ENCODE assay signal across 8 mouse cellular contexts in the genomic region with DNA sequence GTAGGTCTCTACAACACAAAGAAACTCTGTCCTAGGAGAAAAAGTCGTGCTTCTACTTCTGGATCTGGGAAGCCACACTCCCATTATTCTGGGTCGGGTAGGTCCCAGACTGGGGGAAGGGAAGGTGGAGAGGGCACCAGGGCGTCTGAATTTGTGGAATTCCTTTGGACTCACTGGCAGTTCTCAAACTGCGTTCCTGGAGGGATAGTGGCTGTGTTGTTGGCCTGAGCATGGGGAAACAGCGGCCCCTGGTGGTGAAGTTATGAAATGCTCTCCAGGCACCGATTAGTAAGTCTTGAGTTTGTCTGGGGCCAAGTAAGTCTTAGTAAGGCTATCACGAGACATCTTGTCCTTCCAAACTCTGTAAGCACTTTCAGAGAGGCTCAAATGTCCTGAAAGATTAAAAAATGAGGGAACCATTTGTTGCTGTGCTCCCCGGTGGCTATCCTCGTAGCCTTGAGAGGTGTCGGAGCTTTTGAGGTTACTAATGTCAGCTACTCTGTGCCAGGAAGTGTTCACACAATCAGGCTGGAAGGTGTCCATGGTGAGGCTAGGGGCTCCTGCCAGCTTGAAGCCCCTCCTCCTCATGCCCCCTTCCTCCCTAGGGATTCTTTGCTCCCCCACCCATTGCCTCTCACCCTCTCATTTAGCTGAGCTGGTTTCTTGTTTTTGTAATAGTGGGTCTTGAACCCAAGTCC. TPM values are rescaled to one million over a fixed set of nuclear protein-coding genes. Genes with fewer than 3 reads are reported as not detected.
DNase-seq lines count a peak whose midpoint lies in the region; ATAC-seq and TF ChIP-seq lines count a peak whose summit lies in the region.

No protein-coding gene starts in this region.

- 11% methylated on average over 10 of the region's 10 CpGs for WGBS in embryonic facial prominence, embryonic 10.5 days
- WGBS in limb, embryonic 11.5 days, result 11% methylated on average over 10 of the region's 10 CpGs
- WGBS in midbrain, postnatal 0 days, result 8% methylated on average over 10 of the region's 10 CpGs
- WGBS in spleen, adult 2 months, result 11% methylated on average over 10 of the region's 10 CpGs

- H3K4me1 ChIP-seq in embryonic facial prominence, embryonic 10.5 days, result peaks cover 31% of the 10 kb centered on the region
- peaks cover 4% of the 10 kb centered on the region; the same call in 1 of the 2 replicates for H3K4me1 ChIP-seq in limb, embryonic 11.5 days (ENCODE audit: control insufficient read depth, insufficient read depth, low read length)
- H3K4me1 ChIP-seq in midbrain, postnatal 0 days (ENCODE audit: insufficient read depth, low read length), result no peaks in the 10 kb centered on the region
- H3K4me1 ChIP-seq in spleen, adult 2 months (ENCODE audit: control insufficient read depth, insufficient read depth, insufficient read length), result no peaks in the 10 kb centered on the region

- no peak overlapping the region for H3K4me2 ChIP-seq in limb, embryonic 11.5 days (ENCODE audit: low read depth, severe bottlenecking)
- H3K4me2 ChIP-seq in midbrain, postnatal 0 days (ENCODE audit: low read depth, low read length, poor library complexity, severe bottlenecking), result no peak overlapping the region

- no peaks in the 10 kb centered on the region for H3K36me3 ChIP-seq in embryonic facial prominence, embryonic 10.5 days (replicated peaks)
- no peaks in the 10 kb centered on the region for H3K36me3 ChIP-seq in limb, embryonic 11.5 days (ENCODE audit: control insufficient read depth, insufficient read depth, low read length)
- no peaks in the 10 kb centered on the region for H3K36me3 ChIP-seq in midbrain, postnatal 0 days (ENCODE audit: insufficient read depth, low read length)
- H3K36me3 ChIP-seq in spleen, adult 2 months (ENCODE audit: control insufficient read depth, insufficient read depth, low read length), result no peaks in the 10 kb centered on the region

- H3K27me3 ChIP-seq in embryonic facial prominence, embryonic 10.5 days (replicated peaks; ENCODE audit: low read depth, poor library complexity, severe bottlenecking), result no peaks in the 10 kb centered on the region
- no peaks in the 10 kb centered on the region for H3K27me3 ChIP-seq in limb, embryonic 11.5 days (ENCODE audit: control insufficient read depth, insufficient read depth, low read length)
- no peaks in the 10 kb centered on the region for H3K27me3 ChIP-seq in midbrain, postnatal 0 days (ENCODE audit: insufficient read depth, low read length)
- H3K27me3 ChIP-seq in spleen, adult 2 months (ENCODE audit: control insufficient read depth, insufficient read depth, low read length), result no peaks in the 10 kb centered on the region

- DNase-seq in 3T3-L1 (ENCODE audit: low read depth, low spot score), result peak; percentile 96
- peak; percentile 94 for DNase-seq in adrenal gland, postnatal 14 days
- peak; percentile 94 for DNase-seq in embryonic facial prominence, embryonic 10.5 days (ENCODE audit: low spot score)
- peak; percentile 93 for DNase-seq in kidney, adult 18-20 months
- DNase-seq in limb, embryonic 11.5 days (ENCODE audit: low spot score), result peak; percentile 98
- peak; percentile 90 for DNase-seq in midbrain, postnatal 0 days (ENCODE audit: low spot score)
- DNase-seq in spleen, adult 2 months (ENCODE audit: low read depth in 1 of 2, low spot score in 2 of 2), result peak; percentile 23 to 66

- no peak overlapping the region for H3K9ac ChIP-seq in limb, embryonic 11.5 days (ENCODE audit: low read length)
- H3K9ac ChIP-seq in midbrain, postnatal 0 days (replicated peaks; ENCODE audit: low read length, poor library complexity, severe bottlenecking), result no peak overlapping the region

- no peak for TF ChIP-seq POLR2A in spleen, adult 2 months (IDR thresholded peaks at IDR 0.05; ENCODE audit: low read depth, low read length)

- peak; percentile 99 for TF ChIP-seq CTCF in midbrain, postnatal 0 days (IDR thresholded peaks at IDR 0.05)
- TF ChIP-seq CTCF in spleen, adult 2 months (IDR thresholded peaks at IDR 0.05; ENCODE audit: extremely low read depth, insufficient read depth, insufficient read length, insufficient replicate concordance), result peak; percentile 75; the same call in 1 of the 2 replicates

- peak overlapping the region; percentile 58 for H3K27ac ChIP-seq in embryonic facial prominence, embryonic 10.5 days (replicated peaks)
- H3K27ac ChIP-seq in limb, embryonic 11.5 days (replicated peaks; ENCODE audit: low read depth, low read length), result no peak overlapping the region
- H3K27ac ChIP-seq in midbrain, postnatal 0 days (ENCODE audit: low read depth, low read length), result no peak overlapping the region
- H3K27ac ChIP-seq in spleen, adult 2 months (ENCODE audit: insufficient read depth, low read length), result no peak overlapping the region

- peak; percentile 85 for ATAC-seq in granulocyte monocyte progenitor cell, adult 5-6 weeks (replicated peaks; ENCODE audit: poor library complexity, severe bottlenecking)
- ATAC-seq in limb, embryonic 11.5 days (ENCODE audit: insufficient number of reproducible peaks, low FRiP score, low TSS enrichment, low read depth), result peak; percentile 84
- 0 out of 2 replicates have a peak, but pooled peaks have one; percentile 44 for ATAC-seq in midbrain, postnatal 0 days (ENCODE audit: low FRiP score)

- H3K4me3 ChIP-seq in embryonic facial prominence, embryonic 10.5 days, result 0 out of 2 replicates have a peak overlapping the region, but pooled peaks have one; percentile 26
- H3K4me3 ChIP-seq in limb, embryonic 11.5 days (ENCODE audit: low read depth, low read length), result no peak overlapping the region
- no peak overlapping the region for H3K4me3 ChIP-seq in midbrain, postnatal 0 days (ENCODE audit: low read depth, low read length)
- H3K4me3 ChIP-seq in spleen, adult 2 months (ENCODE audit: extremely low read depth, insufficient read depth, insufficient read length), result no peak overlapping the region

- no peaks in the 10 kb centered on the region for H3K9me3 ChIP-seq in embryonic facial prominence, embryonic 10.5 days
- no peaks in the 10 kb centered on the region for H3K9me3 ChIP-seq in limb, embryonic 11.5 days (ENCODE audit: control insufficient read depth, low read length)
- H3K9me3 ChIP-seq in midbrain, postnatal 0 days (ENCODE audit: low read length), result no peaks in the 10 kb centered on the region

RNA-seq across cellular contexts. Expression of a gene that starts 50.2 kb away (rescaled TPM):
- 54.6 and 56.0 TPM in 2 replicates for total RNA-seq in adrenal gland, postnatal 14 days (2021)
- polyA plus RNA-seq in embryonic facial prominence, embryonic 10.5 days (2016; fragmentation: Nextera tagmentation; extraction: Ambion mirVana), result 15.8 and 15.9 TPM in 2 replicates
- 2.9 and 4.4 TPM in 2 replicates for total RNA-seq in granulocyte monocyte progenitor cell, adult 5-6 weeks (2014; fragmentation: Nextera tagmentation)
- total RNA-seq in granulocyte monocyte progenitor cell, adult 5-6 weeks (2017), result 0.10 and 0.95 TPM in 2 replicates
- 31.6 and 43.0 TPM in 2 replicates for polyA plus RNA-seq in limb, embryonic 11.5 days (2014; fragmentation: Nextera tagmentation; extraction: Ambion mirVana)
- 39.2 and 43.0 TPM in 2 replicates for total RNA-seq in midbrain, postnatal 0 days (2014; rRNA removed)
- polyA plus RNA-seq in midbrain, postnatal 0 days (2015; fragmentation: Nextera tagmentation; extraction: Ambion mirVana), result 7.9 and 9.5 TPM in 2 replicates
- 6.8 and 8.8 TPM in 2 replicates for polyA plus RNA-seq in spleen, adult 2 months (2012; rRNA removed)

Comparison
In these comparisons a context has a peak if more than half of its experiments do, and no peak if none do; other contexts are left out.
1. DNase-seq: peak in every context shown above with its lines; median percentile 98 in limb, embryonic 11.5 days; 96 in 3T3-L1; 94 in adrenal gland, postnatal 14 days; 94 in embryonic facial prominence, embryonic 10.5 days; 93 in kidney, adult 18-20 months; 90 in midbrain, postnatal 0 days; 44 in spleen, adult 2 months.